Mouse (Mus musculus) T-helper 1 cell (primary cell): ENCODE results near the gene Zp3.

Experiments used
- in situ Hi-C: fragments of 300-600 bp; cut with MboI, MseI; formaldehyde crosslinking; loops from one replicate; pipeline ENCODE4 v1.15.1; 2025; ENCODE audit warnings: high pct_unique_total_duplicates

The Zp3 gene

GRCm38 (mm10) chr5:135979904-135980303 lies at the start of gene Zp3:
Gene Zp3 (plus strand): TSS chr5:135980099.
- in situ Hi-C loops: no loop called here

GRCm38 (mm10) chr5:135931526-135931925 lies 48.4 kb upstream of the Zp3 start:
- in situ Hi-C loops: loop anchor here (10.0 kb wide), 1 partner anchor 1373 kb away; the partner anchor contains the start of gene Srrt

- in situ Hi-C loops: loop anchor here (10.0 kb wide), 1 partner anchor 1372 kb away; the partner anchor contains the start of gene Srrt
These were observed 47.5 kb upstream of the Zp3 start for GRCm38 (mm10) chr5:135932359-135932758.

- in situ Hi-C loops: loop anchor here (10.0 kb wide), 1 partner anchor 1371 kb away; the partner anchor contains the start of gene Srrt
These were observed 46.5 kb upstream of the Zp3 start for GRCm38 (mm10) chr5:135933222-135933899.

- in situ Hi-C loops: loop anchor here (10.0 kb wide), 1 partner anchor 1371 kb away; the partner anchor contains the start of gene Srrt
These were observed 45.9 kb upstream of the Zp3 start for GRCm38 (mm10) chr5:135933900-135934441.

GRCm38 (mm10) chr5:135934481-135935175 lies 45.3 kb upstream of the Zp3 start, which contains the start of gene Ywhag:
Gene Ywhag (minus strand): TSS chr5:135934616.
- in situ Hi-C loops: loop anchor here (10.0 kb wide), 1 partner anchor 1370 kb away; the partner anchor contains the start of gene Srrt

GRCm38 (mm10) chr5:135935176-135935523 lies 44.7 kb upstream of the Zp3 start:
- in situ Hi-C loops: loop anchor here (10.0 kb wide), 1 partner anchor 1370 kb away; the partner anchor contains the start of gene Srrt

- in situ Hi-C loops: loop anchor here (10.0 kb wide), 1 partner anchor 1369 kb away; the partner anchor contains the start of gene Srrt
These were observed 44.2 kb upstream of the Zp3 start for GRCm38 (mm10) chr5:135935641-135936190.

GRCm38 (mm10) chr5:135940587-135940986 lies 39.3 kb upstream of the Zp3 start:
- in situ Hi-C loops: no loop called here

GRCm38 (mm10) chr5:135942710-135943109 lies 37.2 kb upstream of the Zp3 start:
- in situ Hi-C loops: no loop called here

GRCm38 (mm10) chr5:135945916-135946408 lies 33.9 kb upstream of the Zp3 start:
- in situ Hi-C loops: no loop called here

- in situ Hi-C loops: no loop called here
These were observed 33.3 kb upstream of the Zp3 start for GRCm38 (mm10) chr5:135946621-135947020.

GRCm38 (mm10) chr5:135950710-135951412 lies 29.0 kb upstream of the Zp3 start:
- in situ Hi-C loops: no loop called here

- in situ Hi-C loops: no loop called here
These were observed 28.2 kb upstream of the Zp3 start for GRCm38 (mm10) chr5:135951660-135952059.

GRCm38 (mm10) chr5:135952830-135953229 lies 27.1 kb upstream of the Zp3 start:
- in situ Hi-C loops: no loop called here

GRCm38 (mm10) chr5:135956300-135957206 lies 23.3 kb upstream of the Zp3 start:
- in situ Hi-C loops: no loop called here

GRCm38 (mm10) chr5:135957207-135957974 lies 22.5 kb upstream of the Zp3 start:
- in situ Hi-C loops: no loop called here

GRCm38 (mm10) chr5:135958367-135958766 lies 21.5 kb upstream of the Zp3 start:
- in situ Hi-C loops: no loop called here

GRCm38 (mm10) chr5:135959911-135960310 lies 20.0 kb upstream of the Zp3 start:
- in situ Hi-C loops: no loop called here
